Mouse (Mus musculus) embryonic facial prominence, embryonic 10.5 days (tissue): Measurements from ENCODE around the gene Galnt18. TPM values are rescaled to one million over a fixed set of nuclear protein-coding genes. Genes with fewer than 3 reads are reported as not detected.

Experiments
- DNase-seq: peaks from one replicate; pipeline ENCODE4 v3.0.0-alpha.2; 2017; ENCODE audit warnings: low spot score
- H3K27ac ChIP-seq: fragments of 300-500 bp; sonication (generic); replicated peaks from 2 replicates; pipeline ENCODE4 v1.5.1; 2016; ENCODE audit warnings: mild to moderate bottlenecking
- H3K27me3 ChIP-seq: fragments of 300-500 bp; sonication (generic); replicated peaks from 2 replicates; pipeline ENCODE4 v1.6.1; 2016; ENCODE audit warnings: low read depth, mild to moderate bottlenecking; ENCODE audit not compliant: poor library complexity, severe bottlenecking
- H3K36me3 ChIP-seq: fragments of 300-500 bp; sonication (generic); replicated peaks from 2 replicates; pipeline ENCODE4 v1.6.1; 2016; ENCODE audit warnings: mild to moderate bottlenecking, moderate library complexity
- H3K4me1 ChIP-seq: fragments of 300-500 bp; sonication (generic); 2 replicates; pipeline ENCODE4 v1.6.1; 2016
- H3K4me3 ChIP-seq: fragments of 300-500 bp; sonication (generic); 2 replicates; pipeline ENCODE4 v1.5.1; 2016; ENCODE audit warnings: mild to moderate bottlenecking, moderate library complexity
- H3K9me3 ChIP-seq: fragments of 300-500 bp; sonication (generic); 2 replicates; pipeline ENCODE4 v1.6.1; 2016; ENCODE audit warnings: mild to moderate bottlenecking
- WGBS: fragments of 180-500 bp; shearing (Covaris S2); methylation state at CpG from one replicate; pipeline ENCODE4 v1.1.7; 2016; 5-methylcytosine and 5-hydroxymethylcytosine counted together
- polyA plus RNA-seq: library from polyadenylated mRNA; unstranded; fragments of >200 nt; fragmentation: Nextera tagmentation; extraction: Ambion mirVana; gene quantifications from 2 replicates; pipeline ENCODE4 v1.2.1, GENCODE M21; 2016

The Galnt18 gene
- polyA plus RNA-seq, 1 experiment from 2014 or later, result 9.9 TPM

DNA sequence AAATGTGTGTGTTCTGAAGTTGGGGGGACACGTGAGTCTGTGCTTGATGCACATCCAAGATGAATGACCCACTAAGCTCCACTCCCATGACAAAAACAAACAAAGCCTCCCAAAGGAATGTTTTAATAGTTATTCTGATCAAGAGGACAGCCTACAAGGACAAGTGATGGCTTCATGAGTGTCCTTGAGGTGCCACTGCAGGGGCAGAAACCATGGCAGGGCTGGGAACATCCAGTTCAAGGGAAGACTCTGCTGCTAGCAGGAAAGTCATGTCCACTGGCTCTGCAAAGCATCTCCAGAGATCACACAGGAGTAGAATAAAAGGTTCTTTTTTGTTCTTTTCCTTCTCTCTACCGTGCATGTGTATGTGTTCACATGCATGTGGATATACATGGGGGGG, 140.9 kb downstream of the Galnt18 start:
- no peak for DNase-seq
- H3K27me3 ChIP-seq, result no peaks in the 10 kb centered on the region
- H3K4me3 ChIP-seq, result no peak overlapping the region
- H3K4me1 ChIP-seq, result no peaks in the 10 kb centered on the region
- H3K9me3 ChIP-seq, result no peaks in the 10 kb centered on the region
- H3K27ac ChIP-seq, result no peak overlapping the region
- WGBS, result 89% methylated on average over 2 of the region's 2 CpGs
- no peaks in the 10 kb centered on the region for H3K36me3 ChIP-seq

DNA sequence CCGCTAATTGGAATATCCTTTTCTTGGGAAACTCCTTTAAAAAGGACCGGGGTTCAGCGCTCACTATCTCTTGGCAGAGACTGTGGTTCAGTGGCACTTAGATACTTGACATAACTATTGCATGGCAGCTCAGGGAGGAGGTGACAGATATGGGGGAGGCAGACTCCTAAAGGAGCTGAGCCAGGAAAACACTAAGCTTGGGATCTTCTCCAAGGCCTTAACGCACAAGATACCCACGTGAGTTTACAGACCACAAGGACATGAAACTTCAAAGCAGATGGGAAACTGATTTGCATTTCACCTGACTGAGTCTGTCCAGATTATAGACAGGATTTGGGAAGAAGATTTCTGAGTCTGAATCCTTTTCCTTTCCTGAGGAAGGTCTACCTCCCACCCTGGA, 141.3 kb downstream of the Galnt18 start:
- H3K4me3 ChIP-seq, result no peak overlapping the region
- no peaks in the 10 kb centered on the region for H3K27me3 ChIP-seq
- no peaks in the 10 kb centered on the region for H3K4me1 ChIP-seq
- no peaks in the 10 kb centered on the region for H3K9me3 ChIP-seq
- 89% methylated on average over 5 of the region's 5 CpGs for WGBS
- H3K27ac ChIP-seq, result no peak overlapping the region
- H3K36me3 ChIP-seq, result no peaks in the 10 kb centered on the region
- DNase-seq, result no peak

DNA sequence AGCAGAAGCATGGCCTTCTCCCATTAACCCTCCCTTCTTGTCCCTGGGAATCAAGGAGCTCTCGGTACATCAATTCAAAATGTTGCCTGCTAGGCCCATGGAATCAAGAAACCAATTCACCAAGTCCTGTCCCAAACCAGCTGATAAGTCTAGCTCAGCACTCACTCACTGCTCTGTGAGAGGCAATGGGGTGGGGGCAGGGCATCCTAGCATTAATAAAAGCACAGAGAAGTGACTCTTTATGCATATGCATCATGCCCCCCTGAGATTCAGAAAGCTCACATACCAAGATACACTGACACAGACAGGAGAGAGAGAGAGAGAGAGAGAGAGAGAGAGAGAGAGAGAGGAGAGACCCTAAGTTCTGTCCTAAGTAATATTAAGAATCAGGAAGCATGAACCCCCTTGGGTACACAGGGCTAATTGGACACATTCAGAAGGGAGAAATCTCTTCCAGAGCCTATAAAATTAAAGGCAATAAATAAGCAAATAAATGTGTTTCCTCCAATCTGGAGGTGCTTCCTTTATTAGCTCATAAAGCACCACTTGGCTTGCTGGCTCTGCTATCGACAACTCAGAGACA, 141.8 kb downstream of the Galnt18 start:
- DNase-seq, result no peak
- WGBS, result 86% methylated on average over 2 of the region's 2 CpGs
- H3K9me3 ChIP-seq, result no peaks in the 10 kb centered on the region
- H3K36me3 ChIP-seq, result no peaks in the 10 kb centered on the region
- no peaks in the 10 kb centered on the region for H3K27me3 ChIP-seq
- H3K4me3 ChIP-seq, result no peak overlapping the region
- H3K27ac ChIP-seq, result no peak overlapping the region
- H3K4me1 ChIP-seq, result no peaks in the 10 kb centered on the region

DNA sequence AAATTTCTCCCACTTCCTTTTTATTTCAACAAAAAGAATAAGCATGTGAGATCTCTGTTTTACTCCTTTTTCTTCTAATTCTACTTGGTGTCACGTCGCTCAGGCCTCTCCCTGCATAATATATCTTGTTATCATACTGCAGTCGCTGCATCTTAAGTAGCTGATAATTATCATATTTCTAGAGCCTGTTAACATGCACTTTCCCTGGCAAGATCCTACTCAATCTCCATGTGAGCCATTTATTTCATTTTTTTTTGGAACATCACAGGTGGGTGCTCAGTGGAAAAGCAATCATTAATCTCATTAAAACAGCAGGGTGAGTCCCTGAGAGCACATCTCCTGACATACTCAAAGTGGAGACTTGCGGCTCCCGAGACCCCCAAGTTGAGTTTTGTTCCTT, 143.3 kb downstream of the Galnt18 start:
- no peaks in the 10 kb centered on the region for H3K36me3 ChIP-seq
- DNase-seq, result no peak
- no peaks in the 10 kb centered on the region for H3K4me1 ChIP-seq
- WGBS, result 95% methylated on average over 5 of the region's 5 CpGs
- H3K4me3 ChIP-seq, result no peak overlapping the region
- no peak overlapping the region for H3K27ac ChIP-seq
- no peaks in the 10 kb centered on the region for H3K9me3 ChIP-seq
- no peaks in the 10 kb centered on the region for H3K27me3 ChIP-seq

DNA sequence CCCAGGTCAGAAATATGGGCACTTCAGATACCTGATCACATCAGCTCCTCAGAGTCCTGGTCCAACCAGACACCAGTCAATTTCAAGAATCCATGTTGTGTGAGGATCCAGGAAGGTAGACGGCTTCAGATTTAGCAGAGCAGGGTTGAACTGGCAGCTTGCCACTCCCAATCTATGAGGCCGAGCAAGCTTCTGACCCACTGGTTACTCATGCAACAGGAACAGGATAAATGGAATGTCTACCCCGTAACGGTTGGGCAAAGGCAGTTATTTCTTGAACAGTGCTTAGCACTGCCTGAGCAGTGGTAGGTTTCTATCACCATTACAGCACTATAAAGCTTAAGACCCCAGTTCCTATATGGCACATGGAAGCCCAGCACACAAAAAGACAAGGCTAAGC, 148.5 kb downstream of the Galnt18 start:
- no peaks in the 10 kb centered on the region for H3K36me3 ChIP-seq
- no peaks in the 10 kb centered on the region for H3K27me3 ChIP-seq
- H3K4me1 ChIP-seq, result 0 out of 2 replicates have a peak, but pooled peaks cover 3% of the 10 kb centered on the region
- H3K27ac ChIP-seq, result no peak overlapping the region
- no peak overlapping the region for H3K4me3 ChIP-seq
- H3K9me3 ChIP-seq, result no peaks in the 10 kb centered on the region
- WGBS, result 93% methylated on average over 4 of the region's 4 CpGs
- DNase-seq, result no peak

DNA sequence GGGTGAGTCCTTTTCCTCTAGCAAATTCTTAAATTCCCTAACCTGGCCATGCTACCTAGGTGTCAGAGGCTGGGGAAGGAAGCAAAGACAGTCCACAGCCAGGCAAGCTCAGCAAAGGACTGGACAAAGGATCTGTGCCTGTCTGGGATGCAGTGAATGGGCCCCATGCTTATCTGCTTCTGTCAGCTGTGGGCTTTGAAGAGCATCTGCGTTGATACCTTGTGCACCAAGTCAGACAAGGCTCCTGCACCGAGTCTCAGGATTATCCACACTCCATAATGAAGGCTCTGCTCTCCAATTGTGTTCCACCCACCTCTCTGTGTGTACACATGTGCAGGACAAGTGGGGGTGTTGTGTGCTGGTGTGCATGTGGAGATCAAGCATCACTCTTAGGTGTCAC, 153.5 kb downstream of the Galnt18 start:
- WGBS, result 87% methylated on average over 2 of the region's 2 CpGs
- Histone ChIP-seq H3K27me3 (no peaks in the 10 kb centered on the region), H3K36me3 (no peaks in the 10 kb centered on the region), H3K9me3 (no peaks in the 10 kb centered on the region), H3K4me3 (no peak overlapping the region), H3K4me1 (0 out of 2 replicates have a peak, but pooled peaks cover 4% of the 10 kb centered on the region), H3K27ac (no peak overlapping the region)
- DNase-seq, result no peak

DNA sequence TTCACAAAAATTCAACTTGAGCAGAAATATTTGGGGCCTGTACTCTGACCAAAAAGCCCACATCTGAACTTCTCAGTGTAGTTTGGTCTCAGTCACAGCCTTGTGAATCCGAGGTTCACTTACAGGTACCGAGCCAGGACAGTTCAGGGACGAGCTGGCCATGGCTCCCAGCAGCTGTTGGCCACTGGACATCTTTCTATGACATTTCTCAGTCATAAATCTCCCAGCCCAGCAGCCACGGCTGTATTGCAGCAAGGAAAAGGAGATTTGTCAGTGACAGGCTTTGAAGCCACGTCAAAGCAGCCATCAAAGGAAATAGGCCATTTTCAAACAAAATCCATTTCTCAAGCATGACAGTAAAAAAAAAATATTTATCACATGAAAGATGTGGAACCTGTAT, 154.0 kb downstream of the Galnt18 start:
- DNase-seq, result no peak
- 79% methylated on average over 5 of the region's 5 CpGs for WGBS
- H3K9me3 ChIP-seq, result no peaks in the 10 kb centered on the region
- 0 out of 2 replicates have a peak, but pooled peaks cover 4% of the 10 kb centered on the region for H3K4me1 ChIP-seq
- no peak overlapping the region for H3K4me3 ChIP-seq
- H3K27ac ChIP-seq, result no peak overlapping the region
- H3K27me3 ChIP-seq, result no peaks in the 10 kb centered on the region
- no peaks in the 10 kb centered on the region for H3K36me3 ChIP-seq

DNA sequence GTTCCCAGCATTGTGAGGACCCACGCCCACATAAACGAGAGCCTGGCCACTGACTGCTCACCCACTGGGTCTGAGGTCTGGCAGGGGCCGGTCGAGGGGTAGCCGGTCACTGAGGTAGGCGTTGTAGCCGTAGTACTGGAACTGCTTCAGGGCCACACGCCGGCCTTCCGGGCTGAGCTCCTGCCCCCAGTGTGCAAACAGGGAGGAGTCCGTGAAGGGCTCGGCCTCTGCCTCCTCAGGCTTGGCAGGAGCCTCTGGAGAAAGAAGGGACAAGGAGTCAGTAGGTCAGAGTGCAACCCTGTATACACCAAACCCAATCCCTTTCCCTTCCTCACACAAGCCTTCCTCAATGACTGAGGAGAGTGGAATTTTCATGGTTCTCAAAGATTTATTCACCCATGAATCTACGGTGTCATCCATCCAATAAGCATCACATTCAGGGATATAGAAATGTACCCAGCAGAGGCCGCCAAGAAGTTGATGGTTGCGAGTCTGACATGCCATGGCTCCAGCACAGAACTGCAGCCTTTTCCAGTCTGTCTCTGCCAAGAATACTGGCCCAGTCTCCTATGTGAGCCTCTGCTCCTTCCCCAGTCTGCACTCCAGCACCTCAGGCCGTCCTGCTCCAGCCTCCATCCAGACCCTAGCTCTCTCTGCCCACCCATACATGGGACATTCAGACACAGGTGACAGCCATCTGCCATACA, 163.4 kb downstream of the Galnt18 start:
- Histone ChIP-seq H3K27ac (no peak overlapping the region), H3K36me3 (no peaks in the 10 kb centered on the region), H3K9me3 (no peaks in the 10 kb centered on the region), H3K4me3 (no peak overlapping the region), H3K4me1 (peaks cover 3% of the 10 kb centered on the region; the same call in 1 of the 2 replicates), H3K27me3 (no peaks in the 10 kb centered on the region)
- peak; percentile 12 for DNase-seq
- 76% methylated on average over 16 of the region's 16 CpGs for WGBS

DNA sequence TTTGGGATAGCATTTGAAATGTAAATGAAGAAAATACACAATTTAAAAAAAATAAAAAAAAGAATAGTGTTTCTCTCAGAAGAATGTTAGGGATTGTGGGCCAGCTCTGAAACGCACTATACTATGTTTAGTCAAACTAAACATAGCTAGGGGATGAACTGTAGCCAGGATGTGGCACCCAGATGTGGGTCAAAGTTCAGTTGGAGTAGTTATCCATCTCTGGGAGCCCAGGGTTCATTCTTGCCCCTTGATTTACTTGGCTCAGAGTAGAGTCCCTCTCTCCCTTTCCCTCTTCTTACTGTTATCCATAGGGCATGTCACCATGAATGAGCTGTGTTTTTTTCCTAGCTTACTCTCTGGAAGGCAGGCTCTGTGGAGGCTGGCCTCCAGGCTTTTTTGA, 165.3 kb downstream of the Galnt18 start:
- H3K36me3 ChIP-seq, result no peaks in the 10 kb centered on the region
- H3K27me3 ChIP-seq, result no peaks in the 10 kb centered on the region
- no peak for DNase-seq
- no peaks in the 10 kb centered on the region for H3K9me3 ChIP-seq
- peaks cover 3% of the 10 kb centered on the region; the same call in 1 of the 2 replicates for H3K4me1 ChIP-seq
- WGBS, result 81% methylated on average over 1 of the region's 1 CpGs
- no peak overlapping the region for H3K27ac ChIP-seq
- no peak overlapping the region for H3K4me3 ChIP-seq

DNA sequence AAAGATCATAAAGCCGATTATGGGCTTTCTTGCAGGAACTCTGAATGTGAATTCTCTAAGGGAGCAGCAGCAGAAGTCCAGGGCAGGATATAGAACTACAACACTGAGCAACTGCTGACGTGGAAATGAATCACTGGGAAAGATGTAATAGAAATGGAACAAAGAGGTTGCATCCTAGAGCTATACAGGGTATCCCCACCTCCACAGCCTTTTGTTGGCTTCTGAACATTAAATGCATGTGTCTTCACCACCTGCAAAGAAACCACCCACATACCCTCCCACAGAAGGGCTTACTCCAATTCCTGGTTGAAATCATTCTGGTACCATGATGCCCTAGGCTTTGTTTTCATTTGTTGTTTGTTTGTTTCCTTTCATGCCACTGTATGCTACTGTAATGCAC, 172.3 kb downstream of the Galnt18 start:
- Histone ChIP-seq H3K4me3 (no peak overlapping the region), H3K36me3 (no peaks in the 10 kb centered on the region), H3K27me3 (no peaks in the 10 kb centered on the region), H3K9me3 (no peaks in the 10 kb centered on the region), H3K27ac (no peak overlapping the region), H3K4me1 (no peaks in the 10 kb centered on the region)
- 81% methylated on average over 2 of the region's 2 CpGs for WGBS
- DNase-seq, result no peak

DNA sequence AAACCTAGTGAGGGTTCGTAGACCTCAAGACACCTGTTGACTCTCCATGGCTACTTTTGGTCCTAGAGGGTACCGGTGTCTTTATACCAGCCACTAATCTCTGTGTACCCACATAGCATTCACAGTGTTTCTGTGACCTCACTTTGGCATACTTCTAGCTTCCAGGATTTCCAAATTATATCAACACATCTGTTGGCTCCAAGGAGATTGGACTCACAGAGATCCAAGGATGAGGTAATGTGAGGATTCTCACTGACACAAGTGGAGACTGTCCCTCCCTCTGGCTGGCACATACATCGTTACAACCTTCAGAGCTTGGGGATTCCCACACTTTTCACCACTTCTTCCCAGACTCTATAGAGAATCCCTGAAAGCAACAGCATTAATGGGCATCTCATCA, 173.7 kb downstream of the Galnt18 start:
- DNase-seq, result no peak
- 89% methylated on average over 3 of the region's 3 CpGs for WGBS
- no peak overlapping the region for H3K27ac ChIP-seq
- H3K27me3 ChIP-seq, result no peaks in the 10 kb centered on the region
- peaks cover under 1% of the 10 kb centered on the region; the same call in 1 of the 2 replicates for H3K4me1 ChIP-seq
- H3K36me3 ChIP-seq, result no peaks in the 10 kb centered on the region
- H3K9me3 ChIP-seq, result no peaks in the 10 kb centered on the region
- no peak overlapping the region for H3K4me3 ChIP-seq

DNA sequence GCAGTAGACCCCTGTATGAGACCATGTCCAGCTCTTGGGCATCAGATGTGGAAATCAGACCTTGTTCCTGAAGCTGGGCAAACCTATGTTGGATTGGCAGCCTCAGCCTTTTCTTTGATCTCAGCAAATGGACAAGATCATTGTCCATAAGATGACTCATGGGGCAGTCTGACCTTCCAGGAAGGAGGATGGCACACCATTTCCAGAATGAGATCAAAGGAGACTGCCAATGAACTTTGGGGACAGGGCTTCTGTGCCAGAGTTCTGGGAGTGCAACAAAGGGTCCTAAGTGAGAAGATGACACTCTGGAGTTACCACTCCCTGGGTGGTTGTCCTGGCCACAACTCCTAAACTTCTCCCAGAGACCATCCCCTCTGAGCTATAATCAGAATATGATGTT, 174.1 kb downstream of the Galnt18 start:
- H3K27me3 ChIP-seq, result no peaks in the 10 kb centered on the region
- H3K4me3 ChIP-seq, result no peak overlapping the region
- H3K9me3 ChIP-seq, result no peaks in the 10 kb centered on the region
- no peak for DNase-seq
- H3K4me1 ChIP-seq, result peaks cover 5% of the 10 kb centered on the region
- H3K36me3 ChIP-seq, result no peaks in the 10 kb centered on the region
- H3K27ac ChIP-seq, result no peak overlapping the region

DNA sequence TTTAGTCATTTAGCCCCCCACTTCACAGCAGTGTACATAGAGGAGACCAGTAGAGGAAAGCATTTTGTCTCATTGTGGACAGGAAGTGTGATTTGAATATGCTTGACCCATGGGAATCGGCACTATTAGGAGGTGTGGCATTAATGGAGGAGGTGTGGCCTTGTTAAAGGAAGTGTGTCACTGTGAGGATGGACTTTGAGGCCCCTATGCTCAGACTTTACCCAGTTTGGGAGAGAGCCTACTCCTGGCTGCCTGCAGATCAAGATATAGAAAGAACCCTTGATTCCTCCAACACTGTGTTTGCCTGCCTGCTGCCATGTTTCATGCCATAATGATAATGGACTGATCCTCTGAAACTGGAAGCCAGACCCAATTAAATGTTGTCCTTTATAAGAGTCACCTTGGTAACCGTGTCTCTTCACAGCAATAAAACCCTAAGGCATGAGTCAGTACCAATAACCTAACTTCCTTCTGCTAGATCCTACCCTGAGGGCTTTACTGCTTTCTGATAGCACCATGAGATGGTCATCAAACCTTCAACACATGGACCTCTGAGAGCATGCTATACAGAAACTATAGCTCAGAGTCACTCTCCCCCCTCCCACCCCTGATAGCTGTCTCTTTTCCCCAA, 175.1 kb downstream of the Galnt18 start:
- WGBS, result 89% methylated on average over 2 of the region's 2 CpGs
- Histone ChIP-seq H3K36me3 (no peaks in the 10 kb centered on the region), H3K9me3 (no peaks in the 10 kb centered on the region), H3K4me1 (peaks cover 13% of the 10 kb centered on the region), H3K27ac (no peak overlapping the region), H3K27me3 (no peaks in the 10 kb centered on the region), H3K4me3 (no peak overlapping the region)
- no peak for DNase-seq
